Mouse (Mus musculus): ENCODE data around the gene Tnfaip8l2.

The Tnfaip8l2 gene

GRCm38 (mm10) chr3:95141952-95142616 is at the start of gene Tnfaip8l2:
Tnfaip8l2 (minus strand) TSS chr3:95142360.
- DNase-seq (ENCODE audit: low spot score): no peak

GRCm38 (mm10) chr3:95186888-95187287 is 44.7 kb upstream of the Tnfaip8l2 start:
- DNase-seq (ENCODE audit: low spot score): no peak

- no peak for DNase-seq (ENCODE audit: low spot score)
Observed at GRCm38 (mm10) chr3:95186100-95186499, 43.9 kb upstream of the Tnfaip8l2 start.

- DNase-seq (ENCODE audit: low spot score): no peak
Observed at GRCm38 (mm10) chr3:95184796-95185577, 42.8 kb upstream of the Tnfaip8l2 start.

GRCm38 (mm10) chr3:95181841-95182240 is 39.7 kb upstream of the Tnfaip8l2 start:
- DNase-seq (ENCODE audit: low spot score): no peak

- no peak for DNase-seq (ENCODE audit: low spot score)
Observed at GRCm38 (mm10) chr3:95179890-95180289, 37.7 kb upstream of the Tnfaip8l2 start.

- DNase-seq (ENCODE audit: low spot score): no peak
Observed at GRCm38 (mm10) chr3:95178948-95179347, 36.8 kb upstream of the Tnfaip8l2 start.

GRCm38 (mm10) chr3:95177583-95177982 is 35.4 kb upstream of the Tnfaip8l2 start:
- no peak for DNase-seq (ENCODE audit: low spot score)

GRCm38 (mm10) chr3:95176500-95176899 is 34.3 kb upstream of the Tnfaip8l2 start:
- no peak for DNase-seq (ENCODE audit: low spot score)

GRCm38 (mm10) chr3:95174011-95174592 is 31.9 kb upstream of the Tnfaip8l2 start:
- peak; percentile 89 for DNase-seq (ENCODE audit: low spot score)

GRCm38 (mm10) chr3:95173256-95173949 is 31.2 kb upstream of the Tnfaip8l2 start:
- peak; percentile 18 for DNase-seq (ENCODE audit: low spot score)

GRCm38 (mm10) chr3:95172526-95173255 is 30.5 kb upstream of the Tnfaip8l2 start:
- peak; percentile 10 for DNase-seq (ENCODE audit: low spot score)

- no peak for DNase-seq (ENCODE audit: low spot score)
Observed at GRCm38 (mm10) chr3:95171105-95171504, 28.9 kb upstream of the Tnfaip8l2 start.

- DNase-seq (ENCODE audit: low spot score): no peak
Observed at GRCm38 (mm10) chr3:95169996-95170395, 27.8 kb upstream of the Tnfaip8l2 start.

GRCm38 (mm10) chr3:95164840-95165239 is 22.7 kb upstream of the Tnfaip8l2 start:
- DNase-seq (ENCODE audit: low spot score): no peak

GRCm38 (mm10) chr3:95164256-95164550 is 22.0 kb upstream of the Tnfaip8l2 start:
- DNase-seq (ENCODE audit: low spot score): no peak

GRCm38 (mm10) chr3:95163419-95164255 is 21.5 kb upstream of the Tnfaip8l2 start:
- DNase-seq (ENCODE audit: low spot score): no peak

GRCm38 (mm10) chr3:95162345-95162628 is 20.1 kb upstream of the Tnfaip8l2 start:
- no peak for DNase-seq (ENCODE audit: low spot score)

GRCm38 (mm10) chr3:95161618-95162344 is 19.6 kb upstream of the Tnfaip8l2 start:
- DNase-seq (ENCODE audit: low spot score): no peak

GRCm38 (mm10) chr3:95161041-95161551 is 18.9 kb upstream of the Tnfaip8l2 start:
- peak; percentile 45 for DNase-seq (ENCODE audit: low spot score)
